Comparison of ENCODE assay signal across 20 mouse cellular contexts in genomic region chr11:45138351-45138975, GRCm38 (mm10).
"Had no signal": no experiment of that assay in that cellular context is flagged by ENCODE, and none has a peak within 500 bp of the region (broad histone marks: within the 10 kb centered on the region; RNA-seq: fewer than 3 reads in every experiment).

No protein-coding gene starts in this region.

- H3K9me3 ChIP-seq: megakaryocyte, embryonic 14.5 days; midbrain, embryonic 13.5 days; midbrain, embryonic 15.5 days; neural tube, embryonic 13.5 days; neural tube, embryonic 15.5 days had no signal

- H3K36me3 ChIP-seq: midbrain, embryonic 13.5 days; midbrain, embryonic 15.5 days; neural tube, embryonic 13.5 days; neural tube, embryonic 15.5 days had no signal

- H3K9ac ChIP-seq: lung, embryonic 14.5 days; midbrain, embryonic 13.5 days; midbrain, embryonic 15.5 days; neural tube, embryonic 13.5 days; neural tube, embryonic 15.5 days had no signal

- H3K4me3 ChIP-seq: megakaryocyte, embryonic 14.5 days; midbrain, embryonic 13.5 days; midbrain, embryonic 15.5 days; myocyte; neural tube, embryonic 13.5 days; neural tube, embryonic 15.5 days had no signal

- H3K27me3 ChIP-seq: megakaryocyte, embryonic 14.5 days; midbrain, embryonic 13.5 days; midbrain, embryonic 15.5 days; neural tube, embryonic 13.5 days; neural tube, embryonic 15.5 days had no signal

- H3K4me2 ChIP-seq: lung, embryonic 14.5 days; midbrain, embryonic 11.5 days; midbrain, embryonic 13.5 days; midbrain, embryonic 15.5 days; neural tube, embryonic 13.5 days; neural tube, embryonic 15.5 days had no signal

- H3K4me1 ChIP-seq: megakaryocyte, embryonic 14.5 days; midbrain, embryonic 13.5 days; midbrain, embryonic 15.5 days; neural tube, embryonic 13.5 days had no signal

- DNase-seq: lung, adult 18-20 months; lung, embryonic 14.5 days; lung, postnatal 14 days; lung, postnatal 36 days; retina, postnatal 1 day; right cerebral cortex, adult 18-20 months; right cerebral cortex, postnatal 25 days; right cerebral cortex, postnatal 4 days; spleen, adult 18-20 months; thymus, adult 18-20 months; thymus, postnatal 14 days; thymus, postnatal 36 days had no signal

- H3K27ac ChIP-seq: macrophage; midbrain, embryonic 13.5 days; midbrain, embryonic 15.5 days; neural tube, embryonic 15.5 days had no signal

- ATAC-seq: midbrain, embryonic 13.5 days; midbrain, embryonic 15.5 days had no signal
